Mouse (Mus musculus): Measurements from ENCODE around the gene Psmc1. TPM values are rescaled to one million over a fixed set of nuclear protein-coding genes. Genes with fewer than 3 reads are reported as not detected.

Psmc1 gene
- polyA plus RNA-seq, 1 experiment from 2014 or later, result 417 TPM

- Histone ChIP-seq H3K27me3 (ENCODE audit: low read depth, poor library complexity, severe bottlenecking) (no peaks in the 10 kb centered on the region), H3K36me3 (no peaks in the 10 kb centered on the region), H3K9me3 (replicated peaks) (no peaks in the 10 kb centered on the region), H3K4me3 (no peak overlapping the region), H3K4me1 (no peaks in the 10 kb centered on the region), H3K27ac (replicated peaks) (no peak overlapping the region)
- 63% methylated on average over 3 of the region's 3 CpGs for WGBS
- DNase-seq (ENCODE audit: low spot score), result no peak
Measured at GRCm38 (mm10) chr12:100099971-100100706, 9.8 kb upstream of the Psmc1 start.

- Histone ChIP-seq H3K27me3 (ENCODE audit: low read depth, poor library complexity, severe bottlenecking) (no peaks in the 10 kb centered on the region), H3K4me1 (no peaks in the 10 kb centered on the region), H3K4me3 (no peak overlapping the region), H3K9me3 (replicated peaks) (no peaks in the 10 kb centered on the region), H3K36me3 (no peaks in the 10 kb centered on the region), H3K27ac (replicated peaks) (no peak overlapping the region)
- DNase-seq (ENCODE audit: low spot score), result no peak
- 54% methylated on average over 3 of the region's 3 CpGs for WGBS
Measured at GRCm38 (mm10) chr12:100100707-100101030, 9.3 kb upstream of the Psmc1 start.

DNA sequence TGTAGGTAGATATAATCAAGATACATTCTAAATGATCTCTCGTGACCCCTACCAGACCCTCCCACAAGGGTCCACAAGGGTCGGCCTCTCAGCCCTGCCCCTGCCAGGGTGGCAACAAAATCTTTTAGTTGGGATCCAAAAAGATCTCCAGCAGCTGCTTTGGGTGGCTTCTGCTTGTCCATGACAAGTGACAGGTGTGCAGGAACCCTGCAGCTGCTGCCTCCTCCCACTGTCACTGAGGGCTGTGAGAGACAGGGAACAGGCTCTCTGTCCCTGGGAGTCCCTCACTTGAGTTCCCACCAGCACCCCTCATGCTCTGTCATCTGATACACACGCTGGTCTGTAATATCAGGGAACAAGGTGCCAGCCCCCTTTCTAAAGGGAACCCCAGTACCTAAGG is 8.3 kb upstream of the Psmc1 start:
- no peak for DNase-seq (ENCODE audit: low spot score)
- H3K27ac ChIP-seq (replicated peaks), result no peak overlapping the region
- no peaks in the 10 kb centered on the region for H3K36me3 ChIP-seq
- no peaks in the 10 kb centered on the region for H3K27me3 ChIP-seq (ENCODE audit: low read depth, poor library complexity, severe bottlenecking)
- peaks cover 7% of the 10 kb centered on the region; the same call in 1 of the 2 replicates for H3K4me1 ChIP-seq
- H3K4me3 ChIP-seq, result no peak overlapping the region
- no peaks in the 10 kb centered on the region for H3K9me3 ChIP-seq (replicated peaks)
- WGBS, result 77% methylated on average over 3 of the region's 3 CpGs

- WGBS, result 92% methylated on average over 5 of the region's 5 CpGs
- H3K4me3 ChIP-seq, result no peak overlapping the region
- H3K9me3 ChIP-seq (replicated peaks), result no peaks in the 10 kb centered on the region
- H3K27ac ChIP-seq (replicated peaks), result no peak overlapping the region
- no peaks in the 10 kb centered on the region for H3K36me3 ChIP-seq
- no peaks in the 10 kb centered on the region for H3K27me3 ChIP-seq (ENCODE audit: low read depth, poor library complexity, severe bottlenecking)
- peaks cover 17% of the 10 kb centered on the region for H3K4me1 ChIP-seq
- no peak for DNase-seq (ENCODE audit: low spot score)
Measured at GRCm38 (mm10) chr12:100104530-100104929, 5.4 kb upstream of the Psmc1 start.

DNA sequence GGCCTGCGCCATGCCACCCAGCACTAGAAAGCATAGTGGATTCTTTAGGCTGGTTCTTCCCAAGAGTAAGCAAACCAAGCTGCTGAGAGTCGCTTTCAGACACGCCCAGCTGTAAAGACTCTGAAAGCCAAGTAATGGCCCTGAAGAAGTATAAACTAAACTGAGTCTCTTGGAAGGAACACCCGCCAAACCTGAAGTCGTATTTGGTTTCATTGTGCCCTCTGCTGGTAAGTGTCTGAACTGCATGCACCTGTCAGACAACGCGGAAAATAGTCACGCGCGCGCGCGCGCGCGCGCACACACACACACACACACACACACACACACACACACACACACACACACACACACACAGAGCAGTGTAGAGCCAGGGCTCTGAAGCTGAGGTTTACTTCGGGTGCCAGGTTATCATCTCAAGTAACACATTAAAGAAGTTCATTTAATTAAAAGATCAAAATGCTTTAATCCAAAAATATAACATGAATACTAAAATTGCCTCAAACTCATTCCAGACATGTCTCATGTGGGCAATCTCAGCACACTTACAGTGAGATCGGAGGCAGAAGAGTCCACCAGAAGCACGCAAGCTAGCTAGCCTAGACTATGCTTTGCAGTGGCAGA is 3.6 kb upstream of the Psmc1 start:
- no peaks in the 10 kb centered on the region for H3K27me3 ChIP-seq (ENCODE audit: low read depth, poor library complexity, severe bottlenecking)
- WGBS, result 16% methylated on average over 20 of the region's 20 CpGs
- peak; percentile 75 for DNase-seq (ENCODE audit: low spot score)
- no peaks in the 10 kb centered on the region for H3K9me3 ChIP-seq (replicated peaks)
- peaks cover under 1% of the 10 kb centered on the region; the same call in 1 of the 2 replicates for H3K36me3 ChIP-seq
- no peak overlapping the region for H3K27ac ChIP-seq (replicated peaks)
- peaks cover 27% of the 10 kb centered on the region for H3K4me1 ChIP-seq
- H3K4me3 ChIP-seq, result no peak overlapping the region

GRCm38 (mm10) chr12:100107436-100107835 is 2.5 kb upstream of the Psmc1 start:
- H3K27ac ChIP-seq (replicated peaks), result no peak overlapping the region
- WGBS, result 57% methylated on average over 4 of the region's 4 CpGs
- no peak for DNase-seq (ENCODE audit: low spot score)
- H3K27me3 ChIP-seq (ENCODE audit: low read depth, poor library complexity, severe bottlenecking), result no peaks in the 10 kb centered on the region
- H3K4me1 ChIP-seq, result peaks cover 32% of the 10 kb centered on the region
- peaks cover 11% of the 10 kb centered on the region for H3K36me3 ChIP-seq
- H3K4me3 ChIP-seq, result no peak overlapping the region
- H3K9me3 ChIP-seq (replicated peaks), result no peaks in the 10 kb centered on the region

GRCm38 (mm10) chr12:100115982-100116381 is 6.0 kb downstream of the Psmc1 start:
- Histone ChIP-seq H3K36me3 (peaks cover 97% of the 10 kb centered on the region), H3K27me3 (ENCODE audit: low read depth, poor library complexity, severe bottlenecking) (no peaks in the 10 kb centered on the region)
- 89% methylated on average over 5 of the region's 5 CpGs for WGBS

DNA sequence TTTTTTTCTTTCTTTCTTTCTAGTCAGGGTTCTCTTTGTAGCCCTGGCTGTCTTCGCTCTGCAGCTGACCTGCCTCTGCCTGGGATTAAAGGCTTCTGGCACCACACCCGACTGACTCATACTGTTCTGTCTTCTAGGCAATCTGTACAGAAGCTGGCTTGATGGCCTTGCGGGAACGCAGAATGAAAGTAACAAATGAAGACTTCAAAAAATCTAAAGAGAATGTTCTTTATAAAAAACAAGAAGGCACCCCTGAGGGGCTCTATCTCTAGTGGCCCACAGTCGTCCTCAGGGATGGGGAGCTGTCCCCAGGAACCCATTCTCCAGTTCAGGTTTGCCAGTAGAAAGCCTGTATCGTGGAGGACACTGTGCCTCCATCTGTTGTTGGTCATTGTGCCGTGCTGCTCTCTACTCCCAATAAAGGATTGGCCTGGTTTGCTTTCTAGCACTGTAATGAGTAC is 13.0 kb downstream of the Psmc1 start:
- H3K27me3 ChIP-seq (ENCODE audit: low read depth, poor library complexity, severe bottlenecking), result no peaks in the 10 kb centered on the region
- H3K4me3 ChIP-seq, result no peak overlapping the region
- peaks cover 97% of the 10 kb centered on the region for H3K36me3 ChIP-seq
- H3K9me3 ChIP-seq (replicated peaks), result no peaks in the 10 kb centered on the region
- DNase-seq (ENCODE audit: low spot score), result no peak
- 92% methylated on average over 7 of the region's 7 CpGs for WGBS
- no peak overlapping the region for H3K27ac ChIP-seq (replicated peaks)
- H3K4me1 ChIP-seq, result no peaks in the 10 kb centered on the region

More at GRCm38 (mm10) chr12:100115982-100116381, 6.0 kb downstream of the Psmc1 start:
- Histone ChIP-seq H3K27ac (replicated peaks) (no peak overlapping the region), H3K4me1 (peaks cover 9% of the 10 kb centered on the region), H3K9me3 (replicated peaks) (no peaks in the 10 kb centered on the region), H3K4me3 (no peak overlapping the region)
- DNase-seq (ENCODE audit: low spot score), result no peak

DNA sequence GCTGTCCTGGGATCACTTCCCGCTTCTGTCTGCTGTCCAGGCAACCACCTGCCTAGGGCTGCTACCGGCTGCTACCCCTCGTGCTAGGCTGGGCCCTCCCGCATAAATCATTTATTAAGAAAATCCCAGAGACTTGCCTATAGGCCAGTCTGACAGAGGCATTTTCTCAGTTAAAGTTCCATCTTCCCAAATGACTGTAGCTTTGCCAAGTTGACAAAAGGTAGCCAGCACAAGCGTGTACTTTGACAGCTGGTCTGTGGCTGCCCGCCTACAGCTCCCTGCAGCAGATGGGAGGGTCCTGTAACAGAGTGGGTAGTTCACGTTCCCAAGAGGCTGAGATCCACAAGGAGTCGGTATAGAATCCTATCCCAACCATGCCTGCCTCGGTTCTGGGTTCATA is 13.5 kb downstream of the Psmc1 start:
- peaks cover 97% of the 10 kb centered on the region for H3K36me3 ChIP-seq
- 89% methylated on average over 9 of the region's 9 CpGs for WGBS
- H3K4me3 ChIP-seq, result no peak overlapping the region
- H3K9me3 ChIP-seq (replicated peaks), result no peaks in the 10 kb centered on the region
- no peak for DNase-seq (ENCODE audit: low spot score)
- H3K27ac ChIP-seq (replicated peaks), result no peak overlapping the region
- H3K27me3 ChIP-seq (ENCODE audit: low read depth, poor library complexity, severe bottlenecking), result no peaks in the 10 kb centered on the region
- no peaks in the 10 kb centered on the region for H3K4me1 ChIP-seq

DNA sequence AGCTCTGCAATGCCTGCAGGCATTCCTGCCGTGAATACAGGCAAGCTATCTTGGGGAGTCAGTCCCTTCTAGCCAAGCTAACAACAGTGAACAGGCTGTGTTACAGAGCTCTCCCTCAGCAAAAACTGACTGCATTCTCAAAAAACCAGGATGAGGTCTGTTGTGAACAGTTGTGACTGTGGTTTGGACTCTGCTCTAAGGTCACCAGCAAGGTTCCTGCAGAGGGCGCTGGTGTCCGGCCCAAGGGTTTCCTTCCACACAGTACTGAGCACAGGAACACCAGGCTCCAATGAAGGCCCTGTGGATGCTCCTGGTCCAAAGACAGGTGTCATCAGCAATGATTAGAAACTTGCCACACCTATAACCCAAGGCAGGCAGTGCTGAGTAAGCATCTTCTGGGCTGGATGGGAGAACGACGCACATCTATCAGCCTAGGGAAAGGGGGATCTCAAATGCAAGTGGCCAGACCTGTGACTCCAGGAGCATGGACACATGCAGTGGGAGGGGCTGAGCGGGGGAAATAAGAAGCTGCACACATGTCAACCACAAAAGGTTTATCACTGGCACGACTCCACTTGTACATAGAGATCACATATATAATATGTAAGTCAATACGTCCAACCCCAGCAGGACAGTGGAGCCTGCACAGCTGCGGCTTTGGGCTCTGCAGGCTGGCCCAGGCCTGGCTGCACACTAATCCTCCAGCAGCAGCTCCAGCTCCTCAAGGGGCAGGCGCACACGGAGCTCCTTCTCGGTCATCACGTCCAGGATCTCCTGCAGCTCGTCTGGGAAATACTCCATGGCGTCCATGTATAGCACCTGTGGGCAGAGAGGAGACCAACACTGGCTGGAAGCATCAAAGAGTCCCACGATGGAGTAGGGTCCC is 15.2 kb downstream of the Psmc1 start:
- 82% methylated on average over 16 of the region's 16 CpGs for WGBS
- no peak for DNase-seq (ENCODE audit: low spot score)

DNA sequence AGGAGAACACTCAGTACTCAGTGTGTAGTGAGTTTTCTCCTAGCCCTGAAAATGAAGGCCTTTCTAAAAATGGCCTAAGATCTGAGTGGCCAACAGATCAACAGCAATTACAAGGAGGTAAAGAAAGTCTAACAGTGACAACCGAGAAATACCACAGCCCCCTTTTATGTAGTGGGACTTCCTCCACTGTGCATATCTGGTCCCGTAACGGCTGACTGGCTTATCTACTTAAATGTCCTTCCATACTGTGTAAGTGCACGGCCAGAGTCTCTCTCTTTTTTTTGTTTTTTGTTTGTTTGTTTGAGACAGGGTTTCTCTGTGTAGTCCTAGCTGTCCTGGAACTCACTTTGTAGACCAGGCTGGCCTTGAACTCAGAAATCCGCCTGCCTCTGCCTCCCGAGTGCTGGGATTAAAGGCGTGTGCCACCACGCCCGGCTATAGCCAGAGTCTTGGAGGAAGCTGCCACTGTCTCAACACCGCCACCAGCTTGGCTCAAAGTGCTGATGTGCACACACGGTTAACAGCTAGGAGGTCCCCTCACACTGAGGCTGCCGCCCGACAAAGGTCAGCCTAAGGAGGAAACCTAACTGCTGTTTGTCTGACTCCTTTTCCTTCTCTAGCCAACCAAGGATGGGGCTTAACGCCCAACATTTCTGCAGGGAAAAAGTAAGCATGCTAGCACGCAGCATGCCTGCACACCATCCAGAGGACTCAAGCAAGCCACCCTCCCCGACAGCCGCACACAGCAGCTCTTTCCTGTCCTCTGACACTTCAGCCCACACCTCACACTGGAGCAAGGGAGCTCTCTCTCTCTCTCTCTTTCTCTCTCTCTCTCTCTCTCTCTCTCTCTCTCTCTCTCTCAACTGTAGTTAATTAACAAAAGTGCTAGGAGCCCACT is 17.3 kb downstream of the Psmc1 start:
- H3K9me3 ChIP-seq (replicated peaks), result no peaks in the 10 kb centered on the region
- no peak for DNase-seq (ENCODE audit: low spot score)
- H3K27me3 ChIP-seq (ENCODE audit: low read depth, poor library complexity, severe bottlenecking), result no peaks in the 10 kb centered on the region
- no peak overlapping the region for H3K27ac ChIP-seq (replicated peaks)
- 89% methylated on average over 17 of the region's 17 CpGs for WGBS
- H3K4me3 ChIP-seq, result no peak overlapping the region
- H3K4me1 ChIP-seq, result no peaks in the 10 kb centered on the region
- peaks cover 95% of the 10 kb centered on the region for H3K36me3 ChIP-seq

More for the DNA sequence above, 15.2 kb downstream of the Psmc1 start:
- H3K36me3 ChIP-seq, result peaks cover 97% of the 10 kb centered on the region
- H3K4me1 ChIP-seq, result no peaks in the 10 kb centered on the region
- H3K27ac ChIP-seq (replicated peaks), result no peak overlapping the region
- H3K27me3 ChIP-seq (ENCODE audit: low read depth, poor library complexity, severe bottlenecking), result no peaks in the 10 kb centered on the region
- H3K4me3 ChIP-seq, result no peak overlapping the region
- H3K9me3 ChIP-seq (replicated peaks), result no peaks in the 10 kb centered on the region

DNA sequence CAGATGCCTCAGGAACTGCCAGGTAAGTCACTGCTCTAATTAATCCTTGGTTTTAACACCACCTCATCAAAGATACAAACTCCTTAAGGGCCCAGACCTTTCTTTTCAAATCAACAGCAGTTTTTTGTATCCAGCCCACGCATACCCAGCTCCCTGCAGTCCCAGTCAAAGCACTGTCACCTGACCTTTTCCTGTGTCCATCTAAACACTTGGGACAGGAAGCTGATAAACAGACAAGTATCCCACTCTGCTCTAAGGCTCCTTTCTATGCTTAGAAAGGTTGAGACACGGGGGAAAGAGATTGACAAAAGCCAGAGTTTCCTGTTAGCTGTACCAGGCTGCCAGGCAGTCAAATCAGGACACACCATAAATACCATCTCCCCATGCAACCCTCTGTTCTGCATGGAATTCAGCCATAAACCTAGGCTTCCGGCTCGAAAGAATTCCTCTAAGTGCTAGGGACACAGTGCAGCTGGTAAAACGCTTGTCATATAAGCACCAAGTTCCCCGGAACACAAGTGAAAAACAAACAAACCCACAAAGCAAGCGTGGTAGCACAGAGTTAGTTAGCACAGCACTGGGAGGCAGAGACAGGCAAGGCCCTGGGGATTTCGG is 18.0 kb downstream of the Psmc1 start:
- Histone ChIP-seq H3K36me3 (peaks cover 95% of the 10 kb centered on the region), H3K27ac (replicated peaks) (no peak overlapping the region), H3K4me1 (no peaks in the 10 kb centered on the region), H3K4me3 (no peak overlapping the region), H3K9me3 (replicated peaks) (no peaks in the 10 kb centered on the region), H3K27me3 (ENCODE audit: low read depth, poor library complexity, severe bottlenecking) (no peaks in the 10 kb centered on the region)
- DNase-seq (ENCODE audit: low spot score), result no peak
- 88% methylated on average over 8 of the region's 8 CpGs for WGBS

Measured in midbrain, embryonic 10.5 days (tissue).